Mouse (Mus musculus): ENCODE results near the gene Slc9a3r2. TPM values are rescaled to one million over a fixed set of nuclear protein-coding genes. Genes with fewer than 3 reads are reported as not detected.

The Slc9a3r2 gene
- 11.8 TPM for polyA plus RNA-seq (2014; fragmentation: Illumina TruSeq; extraction: RNeasy Lipid Tissue Mini Kit (QIAGEN cat#74804))

GRCm38 (mm10) chr17:24650070-24650616 is at the start of gene Slc9a3r2:
Gene Slc9a3r2, minus strand, starts transcription at chr17:24650327.

GRCm38 (mm10) chr17:24696011-24696697 is 46.0 kb upstream of the Slc9a3r2 start, which contains the start of the genes Gfer and Noxo1:
Gene Gfer, minus strand, starts transcription at chr17:24696156.
Gene Noxo1, plus strand, starts transcription at chr17:24696234.

GRCm38 (mm10) chr17:24689251-24690081 is 39.3 kb upstream of the Slc9a3r2 start, which contains the start of gene Syngr3:
Gene Syngr3, minus strand, starts transcription at chr17:24689955.

GRCm38 (mm10) chr17:24669545-24670245 is 19.6 kb upstream of the Slc9a3r2 start, which contains the start of gene Zfp598:
Gene Zfp598, plus strand, starts transcription at chr17:24669687.

GRCm38 (mm10) chr17:24658017-24658758 is 8.1 kb upstream of the Slc9a3r2 start, which contains the start of gene Npw:
Gene Npw, minus strand, starts transcription at chr17:24658457.

GRCm38 (mm10) chr17:24632167-24632812 is 17.8 kb downstream of the Slc9a3r2 start, which contains the start of the genes Tsc2 and Nthl1:
Gene Tsc2, minus strand, starts transcription at chr17:24632630.
Gene Nthl1, plus strand, starts transcription at chr17:24632680.

Other genes with a start within 250 kb of the Slc9a3r2 start
- 81.8 TPM for gene Rnps1, start 235.8 kb downstream of the Slc9a3r2 start, polyA plus RNA-seq (2014; fragmentation: Illumina TruSeq; extraction: RNeasy Lipid Tissue Mini Kit (QIAGEN cat#74804))
- 15.1 TPM for gene Eci1, start 223.7 kb downstream of the Slc9a3r2 start, polyA plus RNA-seq (2014; fragmentation: Illumina TruSeq; extraction: RNeasy Lipid Tissue Mini Kit (QIAGEN cat#74804))
- not detected for gene Dnase1l2, start 207.2 kb downstream of the Slc9a3r2 start, polyA plus RNA-seq (2014; fragmentation: Illumina TruSeq; extraction: RNeasy Lipid Tissue Mini Kit (QIAGEN cat#74804))
- 0.46 TPM for gene E4f1, start 180.0 kb downstream of the Slc9a3r2 start, polyA plus RNA-seq (2014; fragmentation: Illumina TruSeq; extraction: RNeasy Lipid Tissue Mini Kit (QIAGEN cat#74804))
- gene Pgp, start 179.9 kb downstream of the Slc9a3r2 start, polyA plus RNA-seq (2014; fragmentation: Illumina TruSeq; extraction: RNeasy Lipid Tissue Mini Kit (QIAGEN cat#74804)) = 29.5 TPM
- not detected for gene Bricd5, start 176.4 kb downstream of the Slc9a3r2 start, polyA plus RNA-seq (2014; fragmentation: Illumina TruSeq; extraction: RNeasy Lipid Tissue Mini Kit (QIAGEN cat#74804))
- 5.6 TPM for gene Mlst8, start 171.2 kb downstream of the Slc9a3r2 start, polyA plus RNA-seq (2014; fragmentation: Illumina TruSeq; extraction: RNeasy Lipid Tissue Mini Kit (QIAGEN cat#74804))
- gene Caskin1, start 161.7 kb downstream of the Slc9a3r2 start, polyA plus RNA-seq (2014; fragmentation: Illumina TruSeq; extraction: RNeasy Lipid Tissue Mini Kit (QIAGEN cat#74804)) = 0.80 TPM
- 5.3 TPM for gene Traf7, start 122.4 kb downstream of the Slc9a3r2 start, polyA plus RNA-seq (2014; fragmentation: Illumina TruSeq; extraction: RNeasy Lipid Tissue Mini Kit (QIAGEN cat#74804))
- not detected for gene Rab26, start 116.1 kb downstream of the Slc9a3r2 start, polyA plus RNA-seq (2014; fragmentation: Illumina TruSeq; extraction: RNeasy Lipid Tissue Mini Kit (QIAGEN cat#74804))
- gene Pkd1, start 100.5 kb downstream of the Slc9a3r2 start, polyA plus RNA-seq (2014; fragmentation: Illumina TruSeq; extraction: RNeasy Lipid Tissue Mini Kit (QIAGEN cat#74804)) = 6.3 TPM
- 15.9 TPM for gene Tsc2, start 17.7 kb downstream of the Slc9a3r2 start, polyA plus RNA-seq (2014; fragmentation: Illumina TruSeq; extraction: RNeasy Lipid Tissue Mini Kit (QIAGEN cat#74804))
- 0.34 TPM for gene Nthl1, start 17.6 kb downstream of the Slc9a3r2 start, polyA plus RNA-seq (2014; fragmentation: Illumina TruSeq; extraction: RNeasy Lipid Tissue Mini Kit (QIAGEN cat#74804))
- gene Npw, start 8.1 kb upstream of the Slc9a3r2 start, polyA plus RNA-seq (2014; fragmentation: Illumina TruSeq; extraction: RNeasy Lipid Tissue Mini Kit (QIAGEN cat#74804)) = not detected
- 0.68 TPM for gene Zfp598, start 19.4 kb upstream of the Slc9a3r2 start, polyA plus RNA-seq (2014; fragmentation: Illumina TruSeq; extraction: RNeasy Lipid Tissue Mini Kit (QIAGEN cat#74804))
- 0.83 TPM for gene Syngr3, start 39.6 kb upstream of the Slc9a3r2 start, polyA plus RNA-seq (2014; fragmentation: Illumina TruSeq; extraction: RNeasy Lipid Tissue Mini Kit (QIAGEN cat#74804))
- gene Gfer, start 45.8 kb upstream of the Slc9a3r2 start, polyA plus RNA-seq (2014; fragmentation: Illumina TruSeq; extraction: RNeasy Lipid Tissue Mini Kit (QIAGEN cat#74804)) = 10.4 TPM
- gene Noxo1, start 45.9 kb upstream of the Slc9a3r2 start, polyA plus RNA-seq (2014; fragmentation: Illumina TruSeq; extraction: RNeasy Lipid Tissue Mini Kit (QIAGEN cat#74804)) = 1.1 TPM
- gene Tbl3, start 57.3 kb upstream of the Slc9a3r2 start, polyA plus RNA-seq (2014; fragmentation: Illumina TruSeq; extraction: RNeasy Lipid Tissue Mini Kit (QIAGEN cat#74804)) = 0.31 TPM
- not detected for gene Rnf151, start 67.7 kb upstream of the Slc9a3r2 start, polyA plus RNA-seq (2014; fragmentation: Illumina TruSeq; extraction: RNeasy Lipid Tissue Mini Kit (QIAGEN cat#74804))
- gene Rps2, start 67.8 kb upstream of the Slc9a3r2 start, polyA plus RNA-seq (2014; fragmentation: Illumina TruSeq; extraction: RNeasy Lipid Tissue Mini Kit (QIAGEN cat#74804)) = 771 TPM
- 52.5 TPM for gene Ndufb10, start 74.2 kb upstream of the Slc9a3r2 start, polyA plus RNA-seq (2014; fragmentation: Illumina TruSeq; extraction: RNeasy Lipid Tissue Mini Kit (QIAGEN cat#74804))
- gene Rpl3l, start 77.5 kb upstream of the Slc9a3r2 start, polyA plus RNA-seq (2014; fragmentation: Illumina TruSeq; extraction: RNeasy Lipid Tissue Mini Kit (QIAGEN cat#74804)) = not detected
- 1.2 TPM for gene Msrb1, start 86.3 kb upstream of the Slc9a3r2 start, polyA plus RNA-seq (2014; fragmentation: Illumina TruSeq; extraction: RNeasy Lipid Tissue Mini Kit (QIAGEN cat#74804))
- gene Hs3st6, start 102.7 kb upstream of the Slc9a3r2 start, polyA plus RNA-seq (2014; fragmentation: Illumina TruSeq; extraction: RNeasy Lipid Tissue Mini Kit (QIAGEN cat#74804)) = not detected
- gene Meiob, start 154.0 kb upstream of the Slc9a3r2 start, polyA plus RNA-seq (2014; fragmentation: Illumina TruSeq; extraction: RNeasy Lipid Tissue Mini Kit (QIAGEN cat#74804)) = 0.74 TPM
- 2.5 TPM for gene Hagh, start 189.8 kb upstream of the Slc9a3r2 start, polyA plus RNA-seq (2014; fragmentation: Illumina TruSeq; extraction: RNeasy Lipid Tissue Mini Kit (QIAGEN cat#74804))
- 54.8 TPM for gene Fahd1, start 200.0 kb upstream of the Slc9a3r2 start, polyA plus RNA-seq (2014; fragmentation: Illumina TruSeq; extraction: RNeasy Lipid Tissue Mini Kit (QIAGEN cat#74804))
- gene Igfals, start 215.7 kb upstream of the Slc9a3r2 start, polyA plus RNA-seq (2014; fragmentation: Illumina TruSeq; extraction: RNeasy Lipid Tissue Mini Kit (QIAGEN cat#74804)) = not detected
- gene Nubp2, start 236.0 kb upstream of the Slc9a3r2 start, polyA plus RNA-seq (2014; fragmentation: Illumina TruSeq; extraction: RNeasy Lipid Tissue Mini Kit (QIAGEN cat#74804)) = 2.1 TPM
- not detected for gene Spsb3, start 236.3 kb upstream of the Slc9a3r2 start, polyA plus RNA-seq (2014; fragmentation: Illumina TruSeq; extraction: RNeasy Lipid Tissue Mini Kit (QIAGEN cat#74804))
- gene Eme2, start 244.8 kb upstream of the Slc9a3r2 start, polyA plus RNA-seq (2014; fragmentation: Illumina TruSeq; extraction: RNeasy Lipid Tissue Mini Kit (QIAGEN cat#74804)) = 1.4 TPM
- gene Mrps34, start 244.8 kb upstream of the Slc9a3r2 start, polyA plus RNA-seq (2014; fragmentation: Illumina TruSeq; extraction: RNeasy Lipid Tissue Mini Kit (QIAGEN cat#74804)) = 0.94 TPM
- 1.0 TPM for gene Nme3, start 246.2 kb upstream of the Slc9a3r2 start, polyA plus RNA-seq (2014; fragmentation: Illumina TruSeq; extraction: RNeasy Lipid Tissue Mini Kit (QIAGEN cat#74804))

Data from ovary, adult 10 weeks (tissue).